ENCODE assay signal across 23 mouse cellular contexts in genomic region chr1:138643306-138643830, GRCm38 (mm10).
"Had no signal": no experiment of that assay in that cellular context is flagged by ENCODE, and none has a peak within 500 bp of the region (broad histone marks: within the 10 kb centered on the region; RNA-seq: fewer than 3 reads in every experiment).

No protein-coding gene starts in this region.

- H3K4me3 ChIP-seq: gastrocnemius, adult 2 months; heart, embryonic 10.5 days; heart, embryonic 12.5 days; hindbrain, embryonic 10.5 days; hindbrain, embryonic 13.5 days; hindbrain, embryonic 15.5 days; kidney, embryonic 15.5 days; limb, embryonic 13.5 days; limb, embryonic 15.5 days; liver, embryonic 12.5 days had no signal

- H3K9ac ChIP-seq: heart, embryonic 12.5 days; hindbrain, embryonic 13.5 days; hindbrain, embryonic 15.5 days; kidney, embryonic 15.5 days; limb, embryonic 13.5 days; limb, embryonic 15.5 days; liver, embryonic 12.5 days; liver, embryonic 14.5 days had no signal

- H3K4me1 ChIP-seq: heart, embryonic 10.5 days; heart, embryonic 12.5 days; hindbrain, embryonic 10.5 days; hindbrain, embryonic 13.5 days; hindbrain, embryonic 15.5 days; kidney, embryonic 15.5 days; limb, embryonic 15.5 days; liver, embryonic 12.5 days had no signal

- DNase-seq: gastrocnemius, adult 2 months; gastrocnemius, postnatal 10 days; gastrocnemius, postnatal 25 days; heart, postnatal 10 days; heart, postnatal 4 days; kidney, adult 11 months; kidney, adult 2 months; kidney, adult 9 months; kidney, postnatal 14 days; kidney, postnatal 36 days; left cerebral cortex, postnatal 4 days had no signal

- H3K27me3 ChIP-seq: heart, embryonic 12.5 days; hindbrain, embryonic 13.5 days; hindbrain, embryonic 15.5 days; kidney, embryonic 15.5 days; limb, embryonic 13.5 days; limb, embryonic 15.5 days; liver, embryonic 12.5 days had no signal

- H3K36me3 ChIP-seq: heart, embryonic 10.5 days; heart, embryonic 12.5 days; hindbrain, embryonic 10.5 days; hindbrain, embryonic 13.5 days; hindbrain, embryonic 15.5 days; kidney, embryonic 15.5 days; limb, embryonic 13.5 days; limb, embryonic 15.5 days; liver, embryonic 12.5 days had no signal

- H3K27ac ChIP-seq: gastrocnemius, adult 2 months; heart, embryonic 10.5 days; hindbrain, embryonic 10.5 days; hindbrain, embryonic 13.5 days; hindbrain, embryonic 15.5 days; hindbrain, postnatal 0 days; kidney, embryonic 15.5 days; kidney, postnatal 0 days; limb, embryonic 13.5 days; limb, embryonic 15.5 days; liver, embryonic 12.5 days; liver, embryonic 14.5 days had no signal
